Mouse (Mus musculus): Measurements from ENCODE around the gene Cmc2. TPM values are rescaled to one million over a fixed set of nuclear protein-coding genes. Genes with fewer than 3 reads are reported as not detected.

The Cmc2 gene
- polyA plus RNA-seq, 1 experiment from 2014 or later: 85.1 TPM

- Histone ChIP-seq H3K9me3 (ENCODE audit: control insufficient read depth, low read length) (no peaks in the 10 kb centered on the region), H3K4me3 (ENCODE audit: low read depth, low read length) (no peak overlapping the region), H3K36me3 (ENCODE audit: control insufficient read depth, insufficient read depth, low read length) (no peaks in the 10 kb centered on the region), H3K4me2 (ENCODE audit: low read length) (no peak overlapping the region), H3K27ac (ENCODE audit: low read depth) (no peak overlapping the region), H3K4me1 (replicated peaks; ENCODE audit: control insufficient read depth, insufficient read depth, low read length) (no peaks in the 10 kb centered on the region), H3K27me3 (replicated peaks; ENCODE audit: control insufficient read depth, insufficient read depth, low read length) (no peaks in the 10 kb centered on the region), H3K9ac (ENCODE audit: low read length) (no peak overlapping the region)
- WGBS: 87% methylated on average over 11 of the region's 11 CpGs
- DNase-seq (ENCODE audit: low spot score): no peak
- ATAC-seq (replicated peaks; ENCODE audit: low FRiP score, low TSS enrichment, low read depth): no peak
Measured at GRCm38 (mm10) chr8:116852042-116852441, 69.2 kb downstream of the Cmc2 start.

GRCm38 (mm10) chr8:116848042-116848441 lies 73.2 kb downstream of the Cmc2 start:
- H3K4me3 ChIP-seq (ENCODE audit: low read depth, low read length): no peak overlapping the region
- no peaks in the 10 kb centered on the region for H3K4me1 ChIP-seq (replicated peaks; ENCODE audit: control insufficient read depth, insufficient read depth, low read length)
- H3K9ac ChIP-seq (ENCODE audit: low read length): no peak overlapping the region
- no peak overlapping the region for H3K4me2 ChIP-seq (ENCODE audit: low read length)
- DNase-seq (ENCODE audit: low spot score): no peak
- H3K27me3 ChIP-seq (replicated peaks; ENCODE audit: control insufficient read depth, insufficient read depth, low read length): no peaks in the 10 kb centered on the region
- H3K9me3 ChIP-seq (ENCODE audit: control insufficient read depth, low read length): no peaks in the 10 kb centered on the region
- no peak for ATAC-seq (replicated peaks; ENCODE audit: low FRiP score, low TSS enrichment, low read depth)
- H3K36me3 ChIP-seq (ENCODE audit: control insufficient read depth, insufficient read depth, low read length): no peaks in the 10 kb centered on the region
- no peak overlapping the region for H3K27ac ChIP-seq (ENCODE audit: low read depth)
- WGBS: 78% methylated on average over 3 of the region's 3 CpGs

- no peak overlapping the region for H3K4me2 ChIP-seq (ENCODE audit: low read length)
- 71% methylated on average over 6 of the region's 6 CpGs for WGBS
- H3K9me3 ChIP-seq (ENCODE audit: control insufficient read depth, low read length): no peaks in the 10 kb centered on the region
Measured at GRCm38 (mm10) chr8:116842678-116843077, 78.6 kb downstream of the Cmc2 start.

More at GRCm38 (mm10) chr8:116842678-116843077, 78.6 kb downstream of the Cmc2 start:
- Histone ChIP-seq H3K4me3 (ENCODE audit: low read depth, low read length) (no peak overlapping the region), H3K36me3 (ENCODE audit: control insufficient read depth, insufficient read depth, low read length) (no peaks in the 10 kb centered on the region), H3K27me3 (replicated peaks; ENCODE audit: control insufficient read depth, insufficient read depth, low read length) (no peaks in the 10 kb centered on the region), H3K27ac (ENCODE audit: low read depth) (no peak overlapping the region), H3K9ac (ENCODE audit: low read length) (no peak overlapping the region), H3K4me1 (replicated peaks; ENCODE audit: control insufficient read depth, insufficient read depth, low read length) (no peaks in the 10 kb centered on the region)
- no peak for ATAC-seq (replicated peaks; ENCODE audit: low FRiP score, low TSS enrichment, low read depth)
- no peak for DNase-seq (ENCODE audit: low spot score)

Other genes starting within 250 kb of the Cmc2 start
- gene Cdyl2, start 188.5 kb downstream of the Cmc2 start, polyA plus RNA-seq (2014; fragmentation: Nextera tagmentation; extraction: Ambion mirVana): 5.9 and 7.2 TPM in 2 replicates
- 38.4 and 39.2 TPM in 2 replicates for gene Cenpn, start 275 bp upstream of the Cmc2 start, polyA plus RNA-seq (2014; fragmentation: Nextera tagmentation; extraction: Ambion mirVana)
- 11.9 and 12.5 TPM in 2 replicates for gene Atmin, start 21.9 kb upstream of the Cmc2 start, polyA plus RNA-seq (2014; fragmentation: Nextera tagmentation; extraction: Ambion mirVana)
- 0.67 and 1.2 TPM in 2 replicates for gene 1700030J22Rik, start 57.5 kb upstream of the Cmc2 start, polyA plus RNA-seq (2014; fragmentation: Nextera tagmentation; extraction: Ambion mirVana)
- gene Gcsh, start 72.1 kb upstream of the Cmc2 start, polyA plus RNA-seq (2014; fragmentation: Nextera tagmentation; extraction: Ambion mirVana): 174 and 176 TPM in 2 replicates
- not detected in 2 replicates for gene Pkd1l2, start 161.0 kb upstream of the Cmc2 start, polyA plus RNA-seq (2014; fragmentation: Nextera tagmentation; extraction: Ambion mirVana)
- 0.97 and 1.4 TPM in 2 replicates for gene Bco1, start 174.4 kb upstream of the Cmc2 start, polyA plus RNA-seq (2014; fragmentation: Nextera tagmentation; extraction: Ambion mirVana)
- gene Gan, start 236.7 kb upstream of the Cmc2 start, polyA plus RNA-seq (2014; fragmentation: Nextera tagmentation; extraction: Ambion mirVana): 2.8 and 3.0 TPM in 2 replicates

Measured in intestine, embryonic 14.5 days (tissue).